Mouse (Mus musculus) heart, adult 2 months (tissue): ENCODE data around the gene Bace1. TPM values are rescaled to one million over a fixed set of nuclear protein-coding genes. Genes with fewer than 3 reads are reported as not detected.

Experiments
- DNase-seq, 2 experiments: peaks; one replicate each; pipeline ENCODE4 v3.0.0; 2021
- H3K27ac ChIP-seq: fragments of 200-600 bp; 2 replicates; pipeline ENCODE4 v1.8.1; 2022
- H3K27me3 ChIP-seq: fragments of 200-500 bp; 2 replicates; pipeline ENCODE4 v1.6.1; 2012; ENCODE audit warnings: mild to moderate bottlenecking, low read length, inconsistent platforms, mixed read lengths; ENCODE audit not compliant: control insufficient read depth, insufficient read depth
- H3K36me3 ChIP-seq: fragments of 200-500 bp; 2 replicates; pipeline ENCODE4 v1.6.1; 2012; ENCODE audit warnings: low read length, inconsistent platforms; ENCODE audit not compliant: control insufficient read depth, insufficient read depth
- H3K4me1 ChIP-seq: fragments of 200-500 bp; 2 replicates; pipeline ENCODE4 v1.6.1; 2011; ENCODE audit warnings: low read length; ENCODE audit not compliant: control insufficient read depth, insufficient read depth
- H3K4me3 ChIP-seq: fragments of 200-600 bp; 2 replicates; pipeline ENCODE4 v1.8.1; 2022
- H3K79me2 ChIP-seq: fragments of 200-500 bp; replicated peaks from 2 replicates; pipeline ENCODE4 v1.6.1; 2012; ENCODE audit warnings: mild to moderate bottlenecking, inconsistent platforms, low read length, moderate library complexity, mixed read lengths; ENCODE audit not compliant: control insufficient read depth, insufficient read depth
- H3K9ac ChIP-seq: fragments of 200-500 bp; 2 replicates; pipeline ENCODE4 v1.6.1; 2012; ENCODE audit warnings: low read depth, mild to moderate bottlenecking, control low read depth, inconsistent platforms, low read length, mixed read lengths
- CTCF ChIP-seq: fragments of 200-600 bp; IDR thresholded peaks from 2 replicates; pipeline ENCODE4 v1.8.1; 2022; ENCODE audit warnings: antibody characterized with exemption, mild to moderate bottlenecking, moderate library complexity
- EP300 ChIP-seq: fragments of 200-500 bp; IDR thresholded peaks from 2 replicates; pipeline ENCODE4 v1.6.1; 2011; ENCODE audit warnings: low read depth, low read length, control low read depth; ENCODE audit not compliant: insufficient read depth
- POLR2A ChIP-seq: fragments of 200-500 bp; IDR thresholded peaks from 2 replicates; pipeline ENCODE4 v1.6.1; 2011; ENCODE audit warnings: mild to moderate bottlenecking, low read depth, low read length, control low read depth; ENCODE audit not compliant: insufficient read depth
- WGBS: fragments of 180-500 bp; shearing (Covaris S2); methylation state at CpG from one replicate; pipeline ENCODE4 v1.1.7; 2018; 5-methylcytosine and 5-hydroxymethylcytosine counted together
- intact Hi-C: fragments of 180-260 bp; cut with DNase I; formaldehyde crosslinking; loops from one replicate; pipeline ENCODE4 v1.15.1; 2025
- polyA plus RNA-seq: library from polyadenylated mRNA; depleted of rRNA; stranded (reverse); fragments of >200 nt; gene quantifications from 2 replicates; pipeline ENCODE4 v1.2.3, GENCODE M21; 2012
- total RNA-seq, 2 experiments: library from RNA; stranded (reverse); gene quantifications; 2 replicates each; pipeline ENCODE4 v1.2.3; 2021

The Bace1 gene
- total and polyA plus RNA-seq, 3 experiments: 22.7 to 30.6 (median 29.5) TPM

DNA sequence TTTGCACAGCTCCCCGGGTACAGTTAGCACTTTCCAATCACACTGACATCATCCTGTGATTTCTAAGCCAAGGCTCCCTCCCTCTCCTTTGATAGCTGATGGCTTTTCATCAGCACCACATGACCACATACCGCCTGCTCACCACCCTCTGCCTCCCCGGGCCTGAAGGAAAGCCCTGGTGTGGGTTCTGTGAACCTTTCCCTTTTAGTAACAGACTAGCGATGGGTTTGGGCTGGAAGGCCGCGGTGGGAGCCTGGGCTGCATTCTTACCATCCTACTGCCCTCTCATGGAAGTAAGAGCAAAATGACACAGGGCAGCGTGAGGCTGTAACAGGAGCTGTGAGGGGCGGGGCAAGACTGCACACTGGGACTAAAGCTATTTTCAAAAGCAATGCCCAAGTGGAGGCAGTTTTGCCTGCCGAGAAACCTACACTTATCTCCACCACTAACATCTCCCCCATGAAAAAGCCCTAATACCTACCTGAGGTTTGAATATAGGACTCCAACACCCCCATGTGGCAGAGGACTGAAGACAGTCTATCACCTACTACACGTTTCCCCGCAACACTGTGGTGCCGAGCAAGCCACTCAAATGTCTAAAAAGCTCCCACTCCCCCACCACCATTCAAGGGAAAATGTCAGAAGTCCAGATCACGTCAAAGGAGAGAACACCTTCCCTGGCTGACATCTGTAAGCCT, 39.8 kb upstream of the Bace1 start:
- Histone ChIP-seq H3K9ac (no peak overlapping the region), H3K27me3 (no peaks in the 10 kb centered on the region), H3K36me3 (no peaks in the 10 kb centered on the region), H3K4me3 (no peak overlapping the region), H3K79me2 (no peaks in the 10 kb centered on the region), H3K27ac (no peak overlapping the region), H3K4me1 (no peaks in the 10 kb centered on the region; the same call in 1 of the 2 replicates)
- 28% methylated on average over 13 of the region's 13 CpGs for WGBS
- intact Hi-C loops: no loop called here
- peak in 1 of 2 experiments; percentile 15 for DNase-seq
- TF ChIP-seq POLR2A: no peak
- TF ChIP-seq CTCF: peak; percentile 24

DNA sequence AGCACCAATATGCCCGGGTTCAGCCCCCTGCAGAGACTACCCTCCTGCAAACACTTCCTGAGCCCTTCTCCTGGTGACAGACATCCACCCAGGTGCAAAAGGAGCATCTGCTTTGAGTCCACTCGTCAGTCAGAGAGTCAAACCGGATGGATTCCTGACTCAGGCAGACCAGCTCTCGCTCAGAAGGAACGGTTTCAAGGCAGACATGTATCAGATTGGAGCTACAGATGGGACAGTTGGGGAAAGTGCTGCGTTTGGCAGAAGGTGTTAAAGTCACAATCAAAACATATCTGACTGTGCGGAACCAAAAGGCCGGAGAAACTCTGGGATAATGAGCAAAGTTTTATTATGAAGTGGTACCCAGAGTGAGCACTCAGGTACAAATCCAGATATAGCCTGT, 39.0 kb upstream of the Bace1 start:
- no peaks in the 10 kb centered on the region for H3K79me2 ChIP-seq

GRCm38 (mm10) chr9:45803070-45803774, 35.2 kb upstream of the Bace1 start:
- intact Hi-C loops: no loop called here
- H3K27ac ChIP-seq: no peak overlapping the region
- TF ChIP-seq EP300 (no peak), POLR2A (no peak), CTCF (no peak)
- no peak overlapping the region for H3K9ac ChIP-seq
- no peaks in the 10 kb centered on the region for H3K36me3 ChIP-seq
- no peaks in the 10 kb centered on the region for H3K4me1 ChIP-seq
- H3K4me3 ChIP-seq: no peak overlapping the region
- no peaks in the 10 kb centered on the region for H3K79me2 ChIP-seq
- DNase-seq: no peak
- H3K27me3 ChIP-seq: no peaks in the 10 kb centered on the region
- 91% methylated on average over 21 of the region's 21 CpGs for WGBS

More for the DNA sequence above, 39.0 kb upstream of the Bace1 start:
- no peak for DNase-seq
- H3K36me3 ChIP-seq: no peaks in the 10 kb centered on the region
- H3K4me1 ChIP-seq: no peaks in the 10 kb centered on the region; the same call in 1 of the 2 replicates
- H3K4me3 ChIP-seq: no peak overlapping the region
- 89% methylated on average over 8 of the region's 8 CpGs for WGBS
- intact Hi-C loops: no loop called here
- H3K9ac ChIP-seq: no peak overlapping the region
- H3K27me3 ChIP-seq: no peaks in the 10 kb centered on the region
- no peak for TF ChIP-seq CTCF
- TF ChIP-seq POLR2A: no peak
- no peak for TF ChIP-seq EP300
- H3K27ac ChIP-seq: no peak overlapping the region

DNA sequence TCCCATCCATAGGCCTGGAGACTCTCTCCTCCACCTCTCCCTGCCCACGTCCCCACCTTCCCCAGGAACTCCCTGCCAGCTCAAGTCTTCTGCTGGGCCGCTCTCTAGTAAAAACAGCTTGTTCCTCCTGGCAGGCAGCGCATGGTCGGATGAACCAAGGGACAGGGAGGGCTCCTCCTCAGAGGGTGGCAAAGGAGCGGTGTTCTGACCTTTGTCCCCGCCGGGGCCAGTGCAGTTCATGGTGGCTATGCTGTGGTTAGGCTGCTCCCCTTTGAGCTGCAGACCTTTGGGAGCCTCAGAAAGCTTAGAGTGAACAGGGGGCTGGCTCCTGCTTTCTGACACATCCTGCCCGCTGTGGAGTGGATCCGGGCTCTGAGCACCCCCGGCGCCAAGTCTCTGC, 31.5 kb upstream of the Bace1 start:
- no peak for DNase-seq
- WGBS: 96% methylated on average over 11 of the region's 11 CpGs
- TF ChIP-seq EP300: no peak
- no peak for TF ChIP-seq CTCF
- no peak for TF ChIP-seq POLR2A
- no peaks in the 10 kb centered on the region for H3K79me2 ChIP-seq
- no peaks in the 10 kb centered on the region for H3K27me3 ChIP-seq
- H3K4me3 ChIP-seq: no peak overlapping the region
- H3K9ac ChIP-seq: no peak overlapping the region
- H3K4me1 ChIP-seq: no peaks in the 10 kb centered on the region
- H3K36me3 ChIP-seq: no peaks in the 10 kb centered on the region
- H3K27ac ChIP-seq: no peak overlapping the region
- intact Hi-C loops: no loop called here

GRCm38 (mm10) chr9:45807337-45807736, 31.0 kb upstream of the Bace1 start:
- TF ChIP-seq CTCF: no peak
- no peak for TF ChIP-seq POLR2A
- TF ChIP-seq EP300: no peak
- Histone ChIP-seq H3K79me2 (no peaks in the 10 kb centered on the region), H3K9ac (no peak overlapping the region), H3K4me3 (no peak overlapping the region), H3K27me3 (no peaks in the 10 kb centered on the region), H3K36me3 (no peaks in the 10 kb centered on the region), H3K27ac (no peak overlapping the region), H3K4me1 (no peaks in the 10 kb centered on the region)
- DNase-seq: no peak
- 92% methylated on average over 11 of the region's 11 CpGs for WGBS
- intact Hi-C loops: no loop called here

- WGBS: 84% methylated on average over 8 of the region's 8 CpGs
These were observed 30.6 kb upstream of the Bace1 start for GRCm38 (mm10) chr9:45807761-45808160.

More at GRCm38 (mm10) chr9:45807761-45808160, 30.6 kb upstream of the Bace1 start:
- Histone ChIP-seq H3K4me3 (no peak overlapping the region), H3K36me3 (no peaks in the 10 kb centered on the region), H3K27me3 (no peaks in the 10 kb centered on the region), H3K79me2 (no peaks in the 10 kb centered on the region), H3K27ac (no peak overlapping the region), H3K4me1 (no peaks in the 10 kb centered on the region), H3K9ac (no peak overlapping the region)
- DNase-seq: no peak
- TF ChIP-seq EP300 (no peak), CTCF (no peak), POLR2A (no peak)
- intact Hi-C loops: no loop called here
